Mouse (Mus musculus): ENCODE data around the gene Kansl1. TPM values are rescaled to one million over a fixed set of nuclear protein-coding genes. Genes with fewer than 3 reads are reported as not detected.

The Kansl1 gene
- polyA plus RNA-seq, 1 experiment from 2014 or later: 36.4 TPM

DNA sequence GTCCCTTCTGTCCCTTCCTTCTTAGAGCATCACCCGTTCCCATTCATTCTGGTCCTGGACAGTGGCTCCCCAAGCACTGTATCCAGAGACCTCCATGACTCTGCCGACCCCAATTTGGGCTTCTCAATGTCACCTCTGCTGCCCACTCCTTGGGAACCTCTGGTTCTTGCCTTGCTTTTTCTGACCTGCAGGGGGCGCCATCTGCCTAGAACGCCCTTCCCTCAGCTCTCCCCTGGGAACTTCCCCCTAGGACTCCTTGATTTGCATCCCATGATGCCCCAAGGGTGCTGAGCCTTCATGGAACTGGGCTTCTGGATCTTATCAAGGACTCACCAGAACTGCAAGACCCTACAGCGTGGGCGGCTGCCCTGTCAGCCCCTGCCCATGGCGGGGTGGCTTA, 157.0 kb downstream of the Kansl1 start:
- Histone ChIP-seq H3K4me1 (no peaks in the 10 kb centered on the region), H3K27me3 (peaks cover 28% of the 10 kb centered on the region), H3K9ac (no peak overlapping the region), H3K4me3 (no peak overlapping the region), H3K9me3 (replicated peaks) (no peaks in the 10 kb centered on the region), H3K27ac (no peak overlapping the region), H3K36me3 (peaks cover 24% of the 10 kb centered on the region), H3K4me2 (replicated peaks) (no peak overlapping the region)
- WGBS: 71% methylated on average over 7 of the region's 7 CpGs
- ATAC-seq (ENCODE audit: low FRiP score): no peak

DNA sequence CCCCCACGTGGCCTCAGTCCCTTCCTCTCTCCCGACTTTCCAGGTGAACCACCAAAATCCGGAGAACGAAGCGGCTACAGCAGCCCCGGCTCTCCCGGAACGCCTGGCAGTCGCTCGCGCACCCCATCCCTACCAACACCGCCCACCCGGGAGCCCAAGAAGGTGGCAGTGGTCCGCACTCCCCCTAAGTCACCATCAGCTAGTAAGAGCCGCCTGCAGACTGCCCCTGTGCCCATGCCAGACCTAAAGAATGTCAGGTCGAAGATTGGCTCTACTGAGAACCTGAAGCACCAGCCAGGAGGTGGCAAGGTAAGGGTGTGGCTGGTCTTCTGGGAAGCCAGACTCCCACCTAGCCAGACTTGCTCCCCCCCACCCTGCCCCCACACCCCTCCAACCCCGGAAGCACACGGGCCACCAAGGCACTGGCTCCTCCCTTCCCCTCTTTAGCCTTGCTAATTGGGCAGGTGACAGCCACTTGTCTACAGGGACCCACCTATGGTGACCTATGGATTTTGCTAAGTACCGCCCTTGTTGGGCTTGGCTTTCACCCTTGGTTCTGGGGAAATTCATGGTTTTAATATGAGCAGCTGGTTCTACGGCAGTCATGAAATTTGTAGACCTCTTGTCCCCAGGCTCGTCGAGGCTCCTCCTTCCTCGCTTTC, 158.3 kb downstream of the Kansl1 start:
- Histone ChIP-seq H3K9ac (no peak overlapping the region), H3K9me3 (replicated peaks) (no peaks in the 10 kb centered on the region), H3K27me3 (peaks cover 28% of the 10 kb centered on the region), H3K4me2 (replicated peaks) (no peak overlapping the region), H3K4me3 (no peak overlapping the region), H3K4me1 (no peaks in the 10 kb centered on the region), H3K36me3 (peaks cover 20% of the 10 kb centered on the region; the same call in 1 of the 2 replicates), H3K27ac (no peak overlapping the region)
- ATAC-seq (ENCODE audit: low FRiP score): no peak
- 19% methylated on average over 23 of the region's 23 CpGs for WGBS

DNA sequence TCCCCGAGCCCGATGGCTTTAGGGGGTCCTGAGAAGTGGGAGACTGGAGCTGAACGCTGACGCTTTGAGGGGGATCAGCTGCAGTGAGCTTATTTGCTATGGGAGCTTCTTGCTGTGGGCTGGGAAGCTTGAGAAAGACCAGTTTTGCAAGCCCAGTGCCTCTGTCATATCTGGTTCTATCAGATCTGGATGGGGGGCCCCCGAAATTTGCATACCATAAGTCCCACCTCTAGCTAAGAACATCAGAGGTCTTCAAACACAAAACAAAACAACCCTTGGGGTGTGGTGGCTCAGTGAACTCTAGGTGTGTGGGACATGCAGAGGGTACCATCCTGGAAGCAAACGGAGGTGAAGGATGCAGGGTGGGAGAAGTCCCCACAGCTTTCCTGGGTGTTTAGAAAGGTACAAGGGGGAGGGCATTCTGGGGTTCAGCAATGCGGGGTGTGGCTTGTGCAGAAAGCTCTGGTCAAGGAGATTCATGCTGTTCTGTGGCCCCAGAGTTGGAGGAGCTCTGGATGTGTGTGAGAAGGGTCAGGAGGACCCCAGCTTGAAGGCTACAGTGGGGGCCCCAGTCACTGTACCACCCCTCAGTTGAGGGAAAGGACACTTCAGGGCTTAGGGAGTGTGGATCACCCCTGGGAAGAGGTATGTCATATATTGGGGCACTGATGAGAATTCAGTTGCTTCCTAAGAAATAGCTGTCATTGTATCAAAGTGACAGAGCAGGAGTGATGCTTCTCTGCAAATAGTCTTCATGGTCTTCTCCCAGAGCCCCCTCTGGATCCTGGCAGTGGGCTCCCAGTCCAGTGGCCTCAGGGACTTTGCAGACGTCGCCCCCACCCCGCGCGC, 159.1 kb downstream of the Kansl1 start:
- no peaks in the 10 kb centered on the region for H3K9me3 ChIP-seq (replicated peaks)
- peaks cover 28% of the 10 kb centered on the region for H3K27me3 ChIP-seq
- H3K27ac ChIP-seq: no peak overlapping the region
- H3K4me3 ChIP-seq: no peak overlapping the region
- H3K4me2 ChIP-seq (replicated peaks): no peak overlapping the region
- WGBS: 39% methylated on average over 12 of the region's 12 CpGs
- no peak for ATAC-seq (ENCODE audit: low FRiP score)
- no peaks in the 10 kb centered on the region for H3K4me1 ChIP-seq
- H3K36me3 ChIP-seq: peaks cover 20% of the 10 kb centered on the region; the same call in 1 of the 2 replicates
- H3K9ac ChIP-seq: no peak overlapping the region

DNA sequence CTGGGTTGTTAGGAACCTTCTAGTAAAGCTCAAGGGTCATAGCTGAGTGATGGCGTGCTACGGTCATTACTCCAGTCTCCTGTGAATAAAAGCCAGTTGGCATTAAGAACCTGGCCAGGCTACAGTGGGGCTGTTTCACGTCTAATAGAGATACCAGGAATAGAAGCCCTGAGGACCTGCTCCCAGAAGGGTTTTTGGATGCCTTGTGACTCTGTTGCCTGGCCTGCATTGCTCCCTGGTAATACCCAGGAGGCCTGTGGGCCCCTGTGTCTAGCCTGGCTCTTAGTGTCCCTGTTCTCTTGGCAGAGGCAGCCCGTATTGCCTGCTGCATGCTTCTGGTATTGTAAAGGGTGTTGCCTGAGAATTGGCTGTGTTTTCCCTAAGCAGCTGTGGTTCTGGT, 161.5 kb downstream of the Kansl1 start:
- no peak overlapping the region for H3K4me3 ChIP-seq
- H3K4me1 ChIP-seq: peaks cover 6% of the 10 kb centered on the region
- no peak overlapping the region for H3K9ac ChIP-seq
- H3K9me3 ChIP-seq (replicated peaks): no peaks in the 10 kb centered on the region
- no peak overlapping the region for H3K27ac ChIP-seq
- no peak for ATAC-seq (ENCODE audit: low FRiP score)
- H3K36me3 ChIP-seq: peaks cover 15% of the 10 kb centered on the region; the same call in 1 of the 2 replicates
- H3K4me2 ChIP-seq (replicated peaks): no peak overlapping the region
- H3K27me3 ChIP-seq: peaks cover 28% of the 10 kb centered on the region
- 80% methylated on average over 4 of the region's 4 CpGs for WGBS

DNA sequence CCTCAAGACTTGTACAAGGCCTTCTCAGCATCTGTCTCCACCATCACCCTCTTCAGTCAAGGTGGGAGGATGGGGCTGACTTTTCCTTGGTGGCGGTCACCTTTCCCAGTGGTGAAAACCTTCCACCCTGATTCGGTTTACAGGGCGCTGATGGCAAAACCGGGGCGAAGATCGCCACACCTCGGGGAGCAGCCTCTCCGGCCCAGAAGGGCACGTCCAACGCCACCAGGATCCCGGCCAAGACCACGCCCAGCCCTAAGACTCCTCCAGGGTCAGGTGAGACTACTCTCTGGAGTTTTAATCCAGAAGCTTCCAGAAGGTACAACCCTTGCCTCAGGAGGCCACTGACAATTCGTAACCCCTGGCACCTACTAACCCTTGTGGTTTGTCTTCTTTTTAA, 162.2 kb downstream of the Kansl1 start:
- Histone ChIP-seq H3K4me1 (peaks cover 7% of the 10 kb centered on the region), H3K9me3 (replicated peaks) (no peaks in the 10 kb centered on the region), H3K36me3 (peaks cover 13% of the 10 kb centered on the region; the same call in 1 of the 2 replicates), H3K27me3 (peaks cover 24% of the 10 kb centered on the region), H3K4me2 (replicated peaks) (no peak overlapping the region), H3K9ac (no peak overlapping the region), H3K4me3 (no peak overlapping the region), H3K27ac (no peak overlapping the region)
- WGBS: 94% methylated on average over 13 of the region's 13 CpGs
- ATAC-seq (ENCODE audit: low FRiP score): no peak

DNA sequence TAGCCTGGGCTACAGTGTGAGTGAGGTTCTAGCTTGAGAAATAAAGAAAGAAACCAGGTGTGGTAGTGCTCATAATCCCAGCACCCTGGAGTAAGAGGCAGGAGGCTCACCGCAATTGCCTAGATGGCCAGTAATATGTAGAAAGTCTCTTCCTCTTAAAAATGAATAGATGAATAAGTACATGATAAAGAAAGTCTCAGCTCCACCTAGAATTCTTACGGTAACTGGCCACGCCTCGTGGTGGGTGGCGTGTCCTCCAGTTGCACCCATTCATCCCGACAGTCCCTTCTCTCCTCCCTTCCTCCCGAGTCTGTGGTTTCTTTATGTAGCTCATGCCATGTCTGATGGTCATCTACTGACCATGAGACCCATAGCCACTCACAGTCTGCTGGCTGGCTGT, 162.9 kb downstream of the Kansl1 start:
- 93% methylated on average over 7 of the region's 7 CpGs for WGBS

DNA sequence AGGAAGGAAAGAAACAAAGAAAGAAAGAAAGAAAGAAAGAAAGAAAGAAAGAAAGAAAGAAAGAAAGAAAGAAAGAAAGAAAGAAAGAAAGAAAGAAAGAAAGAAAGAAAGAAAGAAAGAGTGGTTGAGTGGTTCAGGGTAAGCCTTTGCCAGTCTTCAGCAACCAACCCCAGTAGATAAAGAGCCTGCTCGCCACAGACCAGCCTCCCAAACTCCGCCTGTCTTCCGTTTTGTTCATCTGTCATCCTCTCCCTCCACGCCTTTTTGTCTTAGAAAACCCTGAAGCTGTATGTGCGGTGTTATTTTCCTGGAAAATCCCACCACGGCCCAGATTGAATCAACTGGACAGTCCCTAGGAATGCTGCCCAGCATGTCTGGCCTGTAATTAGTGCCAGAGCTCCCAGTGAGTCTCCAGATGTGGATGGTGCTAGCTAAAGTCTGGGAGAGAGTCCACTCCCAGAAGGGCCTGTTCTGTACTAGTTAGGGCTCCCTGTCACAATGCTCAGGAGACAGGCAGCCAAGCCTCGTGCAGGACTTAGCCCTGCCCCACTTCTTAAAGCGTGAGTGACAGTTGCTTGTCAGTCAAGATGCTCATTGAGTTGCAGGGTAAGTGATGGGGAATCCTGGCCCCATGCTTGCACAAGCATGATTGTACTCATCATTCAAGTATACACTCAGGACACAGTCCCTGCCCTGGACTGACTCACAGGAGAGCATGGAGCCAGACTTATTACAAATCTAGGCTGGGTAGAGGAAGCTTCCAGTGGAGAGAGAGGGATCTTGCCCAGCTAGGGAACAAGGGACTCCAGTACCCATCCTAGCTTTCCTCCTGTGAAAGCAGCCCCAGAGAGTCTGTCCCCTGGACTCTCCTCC, 165.3 kb downstream of the Kansl1 start:
- Histone ChIP-seq H3K27ac (no peak overlapping the region), H3K4me3 (no peak overlapping the region), H3K36me3 (peaks cover 17% of the 10 kb centered on the region; the same call in 1 of the 2 replicates), H3K4me2 (replicated peaks) (no peak overlapping the region), H3K4me1 (peaks cover 7% of the 10 kb centered on the region), H3K9ac (no peak overlapping the region), H3K27me3 (peaks cover 3% of the 10 kb centered on the region; the same call in 1 of the 2 replicates), H3K9me3 (replicated peaks) (no peaks in the 10 kb centered on the region)
- WGBS: 48% methylated on average over 8 of the region's 8 CpGs
- no peak for ATAC-seq (ENCODE audit: low FRiP score)

More for the DNA sequence above, 162.9 kb downstream of the Kansl1 start:
- Histone ChIP-seq H3K9ac (no peak overlapping the region), H3K4me3 (no peak overlapping the region), H3K9me3 (replicated peaks) (no peaks in the 10 kb centered on the region), H3K27ac (no peak overlapping the region), H3K27me3 (peaks cover 23% of the 10 kb centered on the region), H3K4me2 (replicated peaks) (no peak overlapping the region), H3K36me3 (0 out of 2 replicates have a peak, but pooled peaks cover 13% of the 10 kb centered on the region), H3K4me1 (peaks cover 7% of the 10 kb centered on the region)
- no peak for ATAC-seq (ENCODE audit: low FRiP score)

DNA sequence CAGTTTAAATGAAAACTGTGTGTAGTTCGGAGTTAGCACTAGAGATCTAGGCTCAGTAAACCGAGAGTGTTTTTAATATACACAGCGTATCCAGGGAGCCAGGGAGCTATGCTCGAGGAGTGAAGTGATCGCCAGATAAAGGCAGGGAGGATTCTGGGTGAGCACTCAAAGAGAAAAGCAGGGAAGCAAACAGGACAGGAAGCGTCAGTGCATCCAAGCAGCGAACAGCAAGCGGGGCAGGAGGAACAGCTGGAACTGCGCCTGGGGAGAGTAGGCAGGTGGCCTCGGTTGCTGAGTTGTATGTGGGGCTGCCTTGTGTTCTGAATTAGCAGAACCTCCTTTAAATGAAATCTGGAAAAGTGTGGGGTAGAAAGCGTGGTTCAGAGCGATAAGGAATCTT, 166.0 kb downstream of the Kansl1 start:
- WGBS: 50% methylated on average over 12 of the region's 12 CpGs
- H3K4me1 ChIP-seq: peaks cover 7% of the 10 kb centered on the region
- 0 out of 2 replicates have a peak overlapping the region, but pooled peaks have one; percentile 13 for H3K4me2 ChIP-seq (replicated peaks)
- H3K36me3 ChIP-seq: peaks cover 17% of the 10 kb centered on the region; the same call in 1 of the 2 replicates
- H3K4me3 ChIP-seq: no peak overlapping the region
- no peak overlapping the region for H3K27ac ChIP-seq
- H3K9ac ChIP-seq: no peak overlapping the region
- no peaks in the 10 kb centered on the region for H3K9me3 ChIP-seq (replicated peaks)
- no peak for ATAC-seq (ENCODE audit: low FRiP score)
- H3K27me3 ChIP-seq: peaks cover 3% of the 10 kb centered on the region; the same call in 1 of the 2 replicates

DNA sequence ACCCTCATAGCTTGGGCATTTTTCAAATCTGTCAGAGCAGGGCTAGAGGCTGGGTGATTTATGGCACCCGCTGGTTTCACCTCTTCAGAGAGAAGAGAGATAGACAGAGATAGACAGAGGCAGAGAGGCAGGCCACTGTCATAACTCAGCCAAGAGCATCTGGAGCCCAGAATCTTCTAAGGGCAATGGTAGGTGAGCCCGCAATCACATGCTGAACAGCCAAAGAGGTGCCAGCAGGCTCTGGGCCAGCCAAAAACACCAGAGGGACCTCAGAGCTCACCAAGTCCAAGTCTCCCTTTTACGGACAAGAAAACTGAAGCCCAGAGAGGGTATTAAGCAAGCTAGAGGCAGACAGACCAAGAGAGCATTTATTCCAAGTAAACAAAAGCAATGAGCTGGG, 171.0 kb downstream of the Kansl1 start:
- Histone ChIP-seq H3K27ac (no peak overlapping the region), H3K27me3 (no peaks in the 10 kb centered on the region), H3K4me3 (no peak overlapping the region), H3K9me3 (replicated peaks) (no peaks in the 10 kb centered on the region), H3K36me3 (peaks cover 16% of the 10 kb centered on the region; the same call in 1 of the 2 replicates), H3K4me2 (replicated peaks) (no peak overlapping the region), H3K9ac (no peak overlapping the region), H3K4me1 (peaks cover 8% of the 10 kb centered on the region)
- ATAC-seq (ENCODE audit: low FRiP score): no peak; the same call in 1 of the 2 replicates
- WGBS: 91% methylated on average over 3 of the region's 3 CpGs

DNA sequence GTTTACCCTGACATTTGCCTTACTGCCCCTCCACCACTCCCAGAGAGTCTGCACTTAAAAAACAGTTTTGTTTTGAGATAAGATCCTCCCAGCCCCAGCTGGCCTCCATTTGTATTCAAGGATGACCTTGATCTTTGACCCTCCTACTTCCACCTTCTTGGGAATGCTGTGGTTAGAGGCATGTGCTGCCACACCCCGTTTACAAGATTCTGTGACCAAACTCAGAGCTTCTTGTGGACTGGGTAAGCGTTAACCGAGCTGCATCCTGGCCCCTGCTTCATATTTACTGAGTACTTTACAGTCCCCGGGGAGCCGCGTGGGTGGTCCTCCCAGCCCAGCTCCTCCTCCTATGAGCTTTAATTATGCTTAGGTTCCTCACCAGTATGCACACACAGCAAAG, 173.0 kb downstream of the Kansl1 start:
- H3K36me3 ChIP-seq: peaks cover 16% of the 10 kb centered on the region; the same call in 1 of the 2 replicates
- no peak for ATAC-seq (ENCODE audit: low FRiP score)
- 0 out of 2 replicates have a peak, but pooled peaks cover 2% of the 10 kb centered on the region for H3K4me1 ChIP-seq
- no peaks in the 10 kb centered on the region for H3K9me3 ChIP-seq (replicated peaks)
- no peak overlapping the region for H3K4me3 ChIP-seq
- H3K27me3 ChIP-seq: no peaks in the 10 kb centered on the region; the same call in 1 of the 2 replicates
- no peak overlapping the region for H3K9ac ChIP-seq
- H3K27ac ChIP-seq: no peak overlapping the region
- H3K4me2 ChIP-seq (replicated peaks): no peak overlapping the region
- WGBS: 34% methylated on average over 6 of the region's 6 CpGs

DNA sequence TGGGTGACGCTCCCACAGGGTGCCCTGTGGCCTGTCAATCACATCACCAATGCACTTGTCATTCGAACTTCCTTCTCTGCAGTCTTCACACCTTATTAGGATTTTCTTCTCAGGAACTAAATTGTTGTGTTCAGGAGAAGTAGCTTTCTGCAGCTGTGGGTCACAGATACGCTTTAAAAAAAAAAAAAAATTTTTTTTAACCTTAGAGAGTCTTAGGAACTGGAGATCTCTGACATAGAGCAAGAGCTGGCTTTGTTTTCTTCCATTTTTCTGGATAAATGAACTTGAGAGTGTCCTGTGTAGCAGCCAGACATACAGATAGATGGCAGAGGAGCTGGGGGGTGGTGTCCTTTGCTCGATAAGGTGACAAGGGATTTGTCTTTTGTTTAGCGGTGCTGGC, 173.5 kb downstream of the Kansl1 start:
- no peaks in the 10 kb centered on the region; the same call in 1 of the 2 replicates for H3K27me3 ChIP-seq
- 57% methylated on average over 5 of the region's 5 CpGs for WGBS
- no peak overlapping the region for H3K9ac ChIP-seq
- no peak overlapping the region for H3K4me3 ChIP-seq
- no peak overlapping the region for H3K27ac ChIP-seq
- 0 out of 2 replicates have a peak, but pooled peaks cover 2% of the 10 kb centered on the region for H3K4me1 ChIP-seq
- no peak for ATAC-seq (ENCODE audit: low FRiP score)
- no peaks in the 10 kb centered on the region for H3K9me3 ChIP-seq (replicated peaks)
- peaks cover 16% of the 10 kb centered on the region; the same call in 1 of the 2 replicates for H3K36me3 ChIP-seq
- H3K4me2 ChIP-seq (replicated peaks): no peak overlapping the region

Measured in hindbrain, embryonic 12.5 days (tissue).